Mouse (Mus musculus): ENCODE data around the gene Colgalt1. TPM values are rescaled to one million over a fixed set of nuclear protein-coding genes. Genes with fewer than 3 reads are reported as not detected.

Colgalt1 gene
- polyA plus RNA-seq, 1 experiment from 2014 or later, result 62.4 TPM

DNA sequence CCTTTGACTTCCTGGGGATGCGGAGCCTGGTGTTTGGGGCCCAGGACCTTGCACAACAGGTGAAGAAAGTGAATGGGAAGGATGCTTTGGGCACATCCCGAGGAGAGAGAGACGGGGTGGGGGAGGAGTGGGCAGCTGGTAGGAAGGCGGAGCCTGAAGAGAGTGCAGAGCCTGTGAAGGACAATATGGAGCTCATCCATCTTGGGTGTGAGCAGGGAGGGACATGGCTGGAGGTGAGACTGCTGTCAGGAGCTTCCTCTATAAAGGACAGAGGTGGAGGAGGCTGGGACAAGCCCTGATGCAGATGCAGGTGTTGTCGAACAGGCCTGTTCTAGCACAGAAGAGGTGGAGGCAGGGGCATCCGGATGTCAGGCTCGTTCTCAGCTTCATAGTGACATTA, 6.8 kb upstream of the Colgalt1 start:
- no peak for ATAC-seq (ENCODE audit: low FRiP score)
- Histone ChIP-seq H3K4me1 (replicated peaks; ENCODE audit: control insufficient read depth, insufficient read depth, low read length) (peaks cover 13% of the 10 kb centered on the region; the same call in 1 of the 2 replicates), H3K36me3 (replicated peaks; ENCODE audit: control insufficient read depth, insufficient read depth) (no peaks in the 10 kb centered on the region), H3K27ac (no peak overlapping the region), H3K9ac (0 out of 2 replicates have a peak overlapping the region, but pooled peaks have one; percentile 7), H3K9me3 (ENCODE audit: control insufficient read depth, low read length) (no peaks in the 10 kb centered on the region), H3K27me3 (ENCODE audit: control insufficient read depth, insufficient read depth, low read length) (peaks cover 42% of the 10 kb centered on the region), H3K4me2 (replicated peaks) (no peak overlapping the region), H3K4me3 (replicated peaks; ENCODE audit: low read length) (no peak overlapping the region)
- no peak for DNase-seq (ENCODE audit: low spot score)
- WGBS, result 54% methylated on average over 7 of the region's 7 CpGs

GRCm38 (mm10) chr8:71612141-71612540, 1.3 kb downstream of the Colgalt1 start:
- Histone ChIP-seq H3K4me3 (replicated peaks; ENCODE audit: low read length) (peak overlapping the region; percentile 71), H3K27ac (0 out of 2 replicates have a peak overlapping the region, but pooled peaks have one; percentile 89), H3K9ac (peak overlapping the region; percentile 79), H3K4me1 (replicated peaks; ENCODE audit: control insufficient read depth, insufficient read depth, low read length) (peaks cover 10% of the 10 kb centered on the region), H3K4me2 (replicated peaks) (peak overlapping the region; percentile 69), H3K9me3 (ENCODE audit: control insufficient read depth, low read length) (no peaks in the 10 kb centered on the region), H3K27me3 (ENCODE audit: control insufficient read depth, insufficient read depth, low read length) (no peaks in the 10 kb centered on the region), H3K36me3 (replicated peaks; ENCODE audit: control insufficient read depth, insufficient read depth) (peaks cover 42% of the 10 kb centered on the region)
- ATAC-seq (ENCODE audit: low FRiP score), result no peak
- no peak for DNase-seq (ENCODE audit: low spot score)
- 43% methylated on average over 5 of the region's 5 CpGs for WGBS

DNA sequence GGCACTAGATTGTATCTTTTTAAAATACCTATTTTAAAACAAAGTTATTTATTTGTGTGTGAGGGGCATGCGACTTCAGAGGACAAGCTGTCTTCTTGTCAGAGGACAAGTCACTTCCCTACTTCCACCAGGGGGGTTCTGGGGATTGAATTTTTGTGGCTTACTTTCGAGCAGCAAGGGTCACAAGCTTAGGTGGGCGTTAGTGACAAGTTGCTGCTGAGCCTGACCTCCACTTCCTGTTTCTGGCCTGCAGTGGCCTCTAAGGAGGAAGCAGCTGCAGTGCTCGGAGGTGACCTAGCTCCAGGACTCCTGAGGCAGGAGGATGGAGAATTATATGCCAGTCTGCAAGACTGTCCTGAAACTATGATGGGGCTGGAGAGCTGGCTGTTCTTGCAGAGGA, 2.6 kb downstream of the Colgalt1 start:
- Histone ChIP-seq H3K36me3 (replicated peaks; ENCODE audit: control insufficient read depth, insufficient read depth) (peaks cover 55% of the 10 kb centered on the region), H3K9me3 (ENCODE audit: control insufficient read depth, low read length) (no peaks in the 10 kb centered on the region), H3K9ac (no peak overlapping the region), H3K4me3 (replicated peaks; ENCODE audit: low read length) (no peak overlapping the region), H3K4me1 (replicated peaks; ENCODE audit: control insufficient read depth, insufficient read depth, low read length) (peaks cover 10% of the 10 kb centered on the region), H3K27ac (no peak overlapping the region), H3K27me3 (ENCODE audit: control insufficient read depth, insufficient read depth, low read length) (no peaks in the 10 kb centered on the region), H3K4me2 (replicated peaks) (no peak overlapping the region)
- ATAC-seq (ENCODE audit: low FRiP score) (no peak), DNase-seq (ENCODE audit: low spot score) (no peak)
- WGBS, result 80% methylated on average over 4 of the region's 4 CpGs

DNA sequence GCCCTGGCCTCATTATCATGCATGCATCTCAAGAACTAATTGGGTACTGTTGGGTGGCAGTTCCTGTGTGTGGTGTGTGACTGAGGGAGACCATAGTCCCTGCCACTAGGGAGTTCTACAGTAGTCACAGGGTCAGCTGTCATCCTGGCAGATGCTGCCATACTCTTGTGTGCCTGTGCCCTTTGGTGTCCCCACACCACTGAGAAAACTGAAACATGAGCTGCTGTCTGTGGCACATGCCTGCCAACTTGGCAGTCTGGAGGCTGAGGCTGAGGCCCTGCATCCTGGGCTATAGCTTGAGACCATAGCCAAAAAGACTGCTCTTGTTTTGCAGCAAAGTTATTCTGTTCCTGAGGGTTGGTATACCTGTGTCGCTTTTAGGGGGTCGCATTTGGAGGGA, 9.0 kb downstream of the Colgalt1 start:
- H3K27ac ChIP-seq, result no peak overlapping the region
- H3K9ac ChIP-seq, result no peak overlapping the region
- no peak for ATAC-seq (ENCODE audit: low FRiP score)
- H3K4me2 ChIP-seq (replicated peaks), result no peak overlapping the region
- no peak for DNase-seq (ENCODE audit: low spot score)
- no peak overlapping the region for H3K4me3 ChIP-seq (replicated peaks; ENCODE audit: low read length)
- no peaks in the 10 kb centered on the region for H3K4me1 ChIP-seq (replicated peaks; ENCODE audit: control insufficient read depth, insufficient read depth, low read length)
- H3K27me3 ChIP-seq (ENCODE audit: control insufficient read depth, insufficient read depth, low read length), result no peaks in the 10 kb centered on the region
- peaks cover 100% of the 10 kb centered on the region for H3K36me3 ChIP-seq (replicated peaks; ENCODE audit: control insufficient read depth, insufficient read depth)
- no peaks in the 10 kb centered on the region for H3K9me3 ChIP-seq (ENCODE audit: control insufficient read depth, low read length)
- 97% methylated on average over 2 of the region's 2 CpGs for WGBS

GRCm38 (mm10) chr8:71625088-71625487, 14.3 kb downstream of the Colgalt1 start:
- H3K4me3 ChIP-seq (replicated peaks; ENCODE audit: low read length), result no peak overlapping the region
- no peak overlapping the region for H3K27ac ChIP-seq
- WGBS, result 70% methylated on average over 1 of the region's 1 CpGs
- H3K4me1 ChIP-seq (replicated peaks; ENCODE audit: control insufficient read depth, insufficient read depth, low read length), result peaks cover 15% of the 10 kb centered on the region
- H3K9ac ChIP-seq, result no peak overlapping the region
- ATAC-seq (ENCODE audit: low FRiP score), result no peak
- H3K27me3 ChIP-seq (ENCODE audit: control insufficient read depth, insufficient read depth, low read length), result 0 out of 2 replicates have a peak, but pooled peaks cover under 1% of the 10 kb centered on the region
- H3K9me3 ChIP-seq (ENCODE audit: control insufficient read depth, low read length), result no peaks in the 10 kb centered on the region
- no peak for DNase-seq (ENCODE audit: low spot score)
- H3K36me3 ChIP-seq (replicated peaks; ENCODE audit: control insufficient read depth, insufficient read depth), result peaks cover 53% of the 10 kb centered on the region
- H3K4me2 ChIP-seq (replicated peaks), result no peak overlapping the region

GRCm38 (mm10) chr8:71626753-71627152, 16.0 kb downstream of the Colgalt1 start:
- Histone ChIP-seq H3K36me3 (replicated peaks; ENCODE audit: control insufficient read depth, insufficient read depth) (peaks cover 36% of the 10 kb centered on the region), H3K9me3 (ENCODE audit: control insufficient read depth, low read length) (no peaks in the 10 kb centered on the region), H3K4me3 (replicated peaks; ENCODE audit: low read length) (no peak overlapping the region), H3K9ac (no peak overlapping the region), H3K27ac (no peak overlapping the region), H3K4me2 (replicated peaks) (no peak overlapping the region), H3K4me1 (replicated peaks; ENCODE audit: control insufficient read depth, insufficient read depth, low read length) (peaks cover 16% of the 10 kb centered on the region), H3K27me3 (ENCODE audit: control insufficient read depth, insufficient read depth, low read length) (peaks cover 9% of the 10 kb centered on the region; the same call in 1 of the 2 replicates)
- ATAC-seq (ENCODE audit: low FRiP score) (no peak), DNase-seq (ENCODE audit: low spot score) (no peak)
- 86% methylated on average over 9 of the region's 9 CpGs for WGBS

DNA sequence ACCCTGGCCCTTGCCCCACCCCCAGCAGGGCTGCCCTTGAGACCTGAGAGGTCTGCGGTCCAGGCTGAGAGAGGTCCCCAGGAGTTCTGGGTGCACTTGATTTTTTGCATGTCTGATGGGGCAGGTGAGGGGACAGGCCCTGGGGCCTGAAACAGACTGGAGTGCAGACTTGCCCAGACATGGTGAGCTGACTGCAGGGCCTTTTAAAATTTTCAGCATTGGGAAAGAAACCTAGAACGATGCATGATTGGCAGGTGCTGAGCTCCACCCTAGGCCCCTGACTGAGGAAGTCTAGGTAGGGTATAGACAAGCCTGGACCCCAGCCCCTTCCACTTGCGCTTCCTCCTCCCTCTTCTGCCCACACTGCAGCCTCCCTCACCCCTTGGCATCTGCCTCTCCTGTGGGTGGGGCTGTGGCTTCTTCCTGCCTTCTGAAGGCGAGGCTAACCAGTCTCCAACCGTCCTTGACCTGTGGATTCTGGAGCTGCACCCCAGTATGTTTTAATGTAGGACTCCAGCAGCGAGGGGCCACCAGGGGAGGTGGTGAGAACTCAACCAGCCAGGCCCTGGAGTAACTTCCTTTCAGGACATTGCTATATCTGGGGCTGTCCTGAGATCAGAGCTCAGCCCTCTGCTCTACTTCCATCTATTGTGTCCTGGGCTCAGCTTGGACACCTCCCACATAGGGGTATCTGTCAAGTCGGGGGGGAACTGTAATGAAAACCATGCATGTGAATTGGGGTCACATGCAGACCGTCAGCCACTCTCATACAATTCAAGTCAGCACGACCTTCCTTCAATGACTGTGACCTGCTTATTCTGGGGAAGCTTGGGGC, 16.7 kb downstream of the Colgalt1 start:
- no peak overlapping the region for H3K9ac ChIP-seq
- no peaks in the 10 kb centered on the region for H3K9me3 ChIP-seq (ENCODE audit: control insufficient read depth, low read length)
- H3K4me2 ChIP-seq (replicated peaks), result no peak overlapping the region
- WGBS, result 53% methylated on average over 9 of the region's 9 CpGs
- no peak for ATAC-seq (ENCODE audit: low FRiP score)
- no peak for DNase-seq (ENCODE audit: low spot score)
- H3K4me3 ChIP-seq (replicated peaks; ENCODE audit: low read length), result no peak overlapping the region
- peaks cover 29% of the 10 kb centered on the region for H3K36me3 ChIP-seq (replicated peaks; ENCODE audit: control insufficient read depth, insufficient read depth)
- no peak overlapping the region for H3K27ac ChIP-seq
- peaks cover 16% of the 10 kb centered on the region for H3K4me1 ChIP-seq (replicated peaks; ENCODE audit: control insufficient read depth, insufficient read depth, low read length)
- H3K27me3 ChIP-seq (ENCODE audit: control insufficient read depth, insufficient read depth, low read length), result peaks cover 9% of the 10 kb centered on the region; the same call in 1 of the 2 replicates

- DNase-seq (ENCODE audit: low spot score), result no peak
- Histone ChIP-seq H3K27ac (peak overlapping the region; percentile 68), H3K4me1 (replicated peaks; ENCODE audit: control insufficient read depth, insufficient read depth, low read length) (peaks cover 16% of the 10 kb centered on the region), H3K9ac (peak overlapping the region; percentile 68), H3K4me2 (replicated peaks) (peak overlapping the region; percentile 88), H3K9me3 (ENCODE audit: control insufficient read depth, low read length) (0 out of 2 replicates have a peak, but pooled peaks cover 3% of the 10 kb centered on the region), H3K27me3 (ENCODE audit: control insufficient read depth, insufficient read depth, low read length) (peaks cover 9% of the 10 kb centered on the region), H3K4me3 (replicated peaks; ENCODE audit: low read length) (peak overlapping the region; percentile 43), H3K36me3 (replicated peaks; ENCODE audit: control insufficient read depth, insufficient read depth) (peaks cover 25% of the 10 kb centered on the region)
- no peak for ATAC-seq (ENCODE audit: low FRiP score)
- WGBS, result 9% methylated on average over 16 of the region's 16 CpGs
These were observed 17.7 kb downstream of the Colgalt1 start for GRCm38 (mm10) chr8:71628396-71629095.

- Histone ChIP-seq H3K36me3 (replicated peaks; ENCODE audit: control insufficient read depth, insufficient read depth) (peaks cover 18% of the 10 kb centered on the region), H3K4me2 (replicated peaks) (peak overlapping the region; percentile 88), H3K27me3 (ENCODE audit: control insufficient read depth, insufficient read depth, low read length) (peaks cover 16% of the 10 kb centered on the region), H3K4me3 (replicated peaks; ENCODE audit: low read length) (peak overlapping the region; percentile 43), H3K4me1 (replicated peaks; ENCODE audit: control insufficient read depth, insufficient read depth, low read length) (peaks cover 16% of the 10 kb centered on the region), H3K9ac (peak overlapping the region; percentile 68), H3K9me3 (ENCODE audit: control insufficient read depth, low read length) (0 out of 2 replicates have a peak, but pooled peaks cover 3% of the 10 kb centered on the region), H3K27ac (peak overlapping the region; percentile 68)
- WGBS, result under 1% methylated on average over 55 of the region's 55 CpGs
- ATAC-seq (ENCODE audit: low FRiP score), result peak; percentile 89
- peak; percentile 90 for DNase-seq (ENCODE audit: low spot score)
These were observed 18.4 kb downstream of the Colgalt1 start for GRCm38 (mm10) chr8:71629096-71629697.

Data from hindbrain, embryonic 14.5 days (tissue).